Mouse (Mus musculus): Measurements from ENCODE around the gene Foxp1. TPM values are rescaled to one million over a fixed set of nuclear protein-coding genes. Genes with fewer than 3 reads are reported as not detected.

The Foxp1 gene
- polyA plus RNA-seq, 1 experiment: 17.7 TPM

DNA sequence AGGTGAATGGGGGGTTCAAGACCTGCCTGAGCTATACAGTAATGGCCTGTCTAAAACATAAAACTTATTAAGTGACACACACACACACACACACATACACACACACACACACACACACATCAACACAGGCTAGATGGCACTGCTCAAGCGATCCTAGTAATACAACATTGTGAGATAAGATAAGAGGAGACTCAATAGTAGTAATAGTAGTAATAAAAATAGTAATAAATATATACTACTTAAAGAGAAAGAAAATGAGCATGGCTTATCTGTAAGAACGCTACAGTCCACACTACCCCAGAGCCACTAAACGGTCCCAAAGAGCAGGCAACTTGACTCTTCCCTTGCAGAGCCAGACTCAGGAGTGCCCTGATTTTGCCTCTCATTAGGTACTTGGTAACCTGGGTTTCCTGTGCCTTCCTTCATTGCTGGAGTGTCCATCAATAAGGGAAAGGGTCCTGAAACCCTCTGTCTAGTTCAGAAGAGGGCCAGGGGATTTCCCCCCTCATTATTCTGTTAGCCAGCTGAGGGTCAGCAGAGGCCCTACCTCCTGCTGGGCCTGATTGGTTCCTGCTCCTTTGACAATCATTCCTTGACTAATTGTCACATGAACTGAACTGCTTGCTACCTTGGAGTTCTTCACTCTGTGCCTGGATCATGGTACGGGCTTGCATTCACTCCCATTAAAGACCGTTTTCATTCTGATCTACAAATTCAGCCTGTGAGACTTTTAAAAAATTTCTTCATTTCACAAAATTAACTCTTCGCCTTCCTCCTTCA lies 480.2 kb downstream of the Foxp1 start:
- Histone ChIP-seq H3K4me3 (no peak overlapping the region), H3K79me2 (ENCODE audit: control insufficient read depth, insufficient read depth) (no peaks in the 10 kb centered on the region), H3K27me3 (ENCODE audit: control insufficient read depth, insufficient read depth, insufficient read length) (no peaks in the 10 kb centered on the region), H3K4me2 (ENCODE audit: low read depth) (no peak overlapping the region), H3ac (ENCODE audit: control insufficient read depth, insufficient read length) (no peak overlapping the region), H3K36me3 (ENCODE audit: control insufficient read depth, insufficient read depth) (no peaks in the 10 kb centered on the region)
- no peak for TF ChIP-seq SRF (IDR thresholded peaks at IDR 0.05; ENCODE audit: control insufficient read depth, insufficient read length, low read depth)
- TF ChIP-seq TCF3 (IDR thresholded peaks at IDR 0.05; ENCODE audit: insufficient read length, low read depth): no peak
- no peak for TF ChIP-seq MYOG (IDR thresholded peaks at IDR 0.05; ENCODE audit: control insufficient read depth in 1 of 3, insufficient read depth in 1 of 3, insufficient read length in 2 of 3, low read depth in 2 of 3)
- TF ChIP-seq MYOD1 (IDR thresholded peaks at IDR 0.05; ENCODE audit: control insufficient read depth in 1 of 3, insufficient read length in 2 of 3, low read depth in 2 of 3): no peak

- no peaks in the 10 kb centered on the region for H3K79me2 ChIP-seq (ENCODE audit: control insufficient read depth, insufficient read depth)
- TF ChIP-seq MYOD1 (IDR thresholded peaks at IDR 0.05; ENCODE audit: control insufficient read depth in 1 of 3, insufficient read length in 2 of 3, low read depth in 2 of 3) (no peak), MYOG (IDR thresholded peaks at IDR 0.05; ENCODE audit: control insufficient read depth in 1 of 3, insufficient read depth in 1 of 3, insufficient read length in 2 of 3, low read depth in 2 of 3) (no peak), CEBPB (IDR thresholded peaks at IDR 0.05; ENCODE audit: insufficient read depth, poor library complexity, severe bottlenecking) (no peak), REST (IDR thresholded peaks at IDR 0.05; ENCODE audit: insufficient read depth, insufficient read length) (no peak), SRF (IDR thresholded peaks at IDR 0.05; ENCODE audit: control insufficient read depth, insufficient read length, low read depth) (no peak), E2F4 (IDR thresholded peaks at IDR 0.05; ENCODE audit: insufficient read depth) (no peak), POLR2A (IDR thresholded peaks at IDR 0.05; ENCODE audit: insufficient read length, low read depth) (no peak), TCF12 (IDR thresholded peaks at IDR 0.05; ENCODE audit: insufficient read depth, poor library complexity, severe bottlenecking) (no peak), MAX (IDR thresholded peaks at IDR 0.05; ENCODE audit: low read depth) (no peak), POLR2AphosphoS2 (IDR thresholded peaks at IDR 0.05; ENCODE audit: insufficient read length, low read depth) (no peak), TCF3 (IDR thresholded peaks at IDR 0.05; ENCODE audit: insufficient read length, low read depth) (no peak), USF1 (IDR thresholded peaks at IDR 0.05; ENCODE audit: low read depth) (no peak)
- H3K4me2 ChIP-seq (ENCODE audit: low read depth): no peak overlapping the region
- H3K36me3 ChIP-seq (ENCODE audit: control insufficient read depth, insufficient read depth): no peaks in the 10 kb centered on the region
- no peak overlapping the region for H3ac ChIP-seq (ENCODE audit: control insufficient read depth, insufficient read length)
- H3K27me3 ChIP-seq (ENCODE audit: control insufficient read depth, insufficient read depth, insufficient read length): no peaks in the 10 kb centered on the region
- H3K4me3 ChIP-seq: no peak overlapping the region
These were observed 483.5 kb downstream of the Foxp1 start for GRCm38 (mm10) chr6:99038977-99039376.

DNA sequence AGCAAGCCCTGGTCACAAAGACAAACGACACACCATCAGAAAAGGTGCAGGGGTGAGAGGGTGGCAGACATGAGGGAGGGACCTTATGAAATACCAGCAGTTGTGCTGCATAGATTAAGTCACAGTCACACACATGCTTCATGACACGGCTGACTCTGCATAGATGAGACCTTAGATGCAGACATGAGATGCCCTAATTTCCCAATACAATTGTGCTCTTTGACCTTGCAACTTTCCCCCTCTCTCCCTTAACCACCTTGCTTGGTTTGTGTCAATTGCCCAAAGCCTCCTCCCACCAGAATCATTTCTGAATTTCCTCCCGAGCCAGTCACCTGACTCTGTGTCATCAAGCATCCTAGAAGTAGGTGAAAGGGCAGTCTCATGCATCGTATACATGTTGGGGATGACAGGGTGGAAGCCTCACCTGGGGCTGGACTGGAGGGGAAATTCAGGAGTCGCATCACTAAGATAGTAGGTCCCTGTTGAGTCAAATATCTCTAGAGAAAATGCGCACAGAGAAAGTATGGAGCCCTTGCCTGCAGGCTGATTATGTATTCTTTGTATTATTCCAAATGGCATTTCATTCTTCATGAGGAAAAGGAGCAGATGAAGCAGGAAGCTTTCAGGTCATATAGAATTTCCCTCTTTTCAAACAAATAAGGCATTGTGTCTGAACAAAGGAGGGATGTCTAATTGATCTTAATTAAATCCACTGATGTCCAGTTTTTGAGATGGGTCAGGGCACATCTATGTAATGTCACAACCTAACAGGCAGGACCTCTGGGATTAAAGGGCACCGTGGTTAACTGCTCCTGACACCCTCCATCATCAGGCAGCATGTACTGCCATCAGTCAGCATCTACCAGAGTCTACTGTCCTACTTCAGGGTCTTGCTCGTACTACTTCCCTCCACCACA lies 486.8 kb downstream of the Foxp1 start:
- no peaks in the 10 kb centered on the region for H3K79me2 ChIP-seq (ENCODE audit: control insufficient read depth, insufficient read depth)
- H3K36me3 ChIP-seq (ENCODE audit: control insufficient read depth, insufficient read depth): no peaks in the 10 kb centered on the region
- no peak for TF ChIP-seq E2F4 (IDR thresholded peaks at IDR 0.05; ENCODE audit: insufficient read depth)
- no peak for TF ChIP-seq REST (IDR thresholded peaks at IDR 0.05; ENCODE audit: insufficient read depth, insufficient read length)
- TF ChIP-seq POLR2AphosphoS2 (IDR thresholded peaks at IDR 0.05; ENCODE audit: insufficient read length, low read depth): no peak
- no peak for TF ChIP-seq TCF3 (IDR thresholded peaks at IDR 0.05; ENCODE audit: insufficient read length, low read depth)
- TF ChIP-seq TCF12 (IDR thresholded peaks at IDR 0.05; ENCODE audit: insufficient read depth, poor library complexity, severe bottlenecking): no peak
- no peak overlapping the region for H3K4me2 ChIP-seq (ENCODE audit: low read depth)
- no peak overlapping the region for H3K4me3 ChIP-seq
- no peak overlapping the region for H3ac ChIP-seq (ENCODE audit: control insufficient read depth, insufficient read length)
- no peaks in the 10 kb centered on the region for H3K27me3 ChIP-seq (ENCODE audit: control insufficient read depth, insufficient read depth, insufficient read length)

- Histone ChIP-seq H3K79me2 (ENCODE audit: control insufficient read depth, insufficient read depth) (no peaks in the 10 kb centered on the region), H3K27me3 (ENCODE audit: control insufficient read depth, insufficient read depth, insufficient read length) (no peaks in the 10 kb centered on the region), H3K36me3 (ENCODE audit: control insufficient read depth, insufficient read depth) (no peaks in the 10 kb centered on the region), H3K4me3 (no peak overlapping the region), H3ac (ENCODE audit: control insufficient read depth, insufficient read length) (no peak overlapping the region), H3K4me2 (ENCODE audit: low read depth) (no peak overlapping the region)
- no peak for TF ChIP-seq MYOG (IDR thresholded peaks at IDR 0.05; ENCODE audit: control insufficient read depth in 1 of 3, insufficient read depth in 1 of 3, insufficient read length in 2 of 3, low read depth in 2 of 3)
- no peak for TF ChIP-seq CEBPB (IDR thresholded peaks at IDR 0.05; ENCODE audit: insufficient read depth, poor library complexity, severe bottlenecking)
- no peak for TF ChIP-seq TCF12 (IDR thresholded peaks at IDR 0.05; ENCODE audit: insufficient read depth, poor library complexity, severe bottlenecking)
- no peak for TF ChIP-seq POLR2AphosphoS2 (IDR thresholded peaks at IDR 0.05; ENCODE audit: insufficient read length, low read depth)
- no peak for TF ChIP-seq POLR2A (IDR thresholded peaks at IDR 0.05; ENCODE audit: insufficient read length, low read depth)
- TF ChIP-seq E2F4 (IDR thresholded peaks at IDR 0.05; ENCODE audit: insufficient read depth): no peak
- no peak for TF ChIP-seq REST (IDR thresholded peaks at IDR 0.05; ENCODE audit: insufficient read depth, insufficient read length)
- TF ChIP-seq USF1 (IDR thresholded peaks at IDR 0.05; ENCODE audit: low read depth): no peak
- no peak for TF ChIP-seq MAX (IDR thresholded peaks at IDR 0.05; ENCODE audit: low read depth)
- TF ChIP-seq SRF (IDR thresholded peaks at IDR 0.05; ENCODE audit: control insufficient read depth, insufficient read length, low read depth): no peak
- no peak for TF ChIP-seq TCF3 (IDR thresholded peaks at IDR 0.05; ENCODE audit: insufficient read length, low read depth)
- no peak for TF ChIP-seq MYOD1 (IDR thresholded peaks at IDR 0.05; ENCODE audit: control insufficient read depth in 1 of 3, insufficient read length in 2 of 3, low read depth in 2 of 3)
These were observed 489.5 kb downstream of the Foxp1 start for GRCm38 (mm10) chr6:99033062-99033461.
